Mouse (Mus musculus): ENCODE measurements around the gene Exoc2.

Gene Exoc2

DNA sequence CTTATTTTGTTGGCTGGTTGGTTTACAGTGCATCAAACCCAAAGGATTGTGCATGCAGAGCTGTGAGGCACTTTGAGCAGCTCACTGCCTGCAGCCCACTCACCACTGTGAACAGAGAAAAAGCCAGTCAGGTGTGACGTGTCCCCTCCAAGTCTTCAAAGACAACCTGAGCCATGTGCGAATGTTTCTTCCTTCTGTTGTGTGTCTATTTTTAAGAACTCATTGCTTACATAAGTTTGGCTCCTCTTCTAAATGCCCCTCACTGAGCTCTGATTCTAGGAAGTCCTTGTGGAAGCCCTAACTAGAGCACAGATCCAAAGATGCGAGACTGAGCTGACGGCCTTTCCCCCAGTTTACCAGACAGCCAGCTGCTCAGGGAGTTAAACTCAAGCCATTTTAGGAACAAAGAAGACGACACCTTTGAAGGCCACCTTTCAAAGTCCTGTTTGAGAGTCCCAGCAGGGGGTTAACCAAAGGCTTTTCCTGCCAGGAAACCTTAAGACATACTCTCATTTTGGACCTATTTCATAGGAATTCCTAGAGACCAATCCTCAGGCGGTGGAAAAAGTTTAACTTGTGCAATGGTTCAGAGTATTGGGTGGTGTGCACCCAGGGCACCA, 79.8 kb downstream of the Exoc2 start:
- peak; percentile 38 for DNase-seq (ENCODE audit: low read depth, low spot score)

DNA sequence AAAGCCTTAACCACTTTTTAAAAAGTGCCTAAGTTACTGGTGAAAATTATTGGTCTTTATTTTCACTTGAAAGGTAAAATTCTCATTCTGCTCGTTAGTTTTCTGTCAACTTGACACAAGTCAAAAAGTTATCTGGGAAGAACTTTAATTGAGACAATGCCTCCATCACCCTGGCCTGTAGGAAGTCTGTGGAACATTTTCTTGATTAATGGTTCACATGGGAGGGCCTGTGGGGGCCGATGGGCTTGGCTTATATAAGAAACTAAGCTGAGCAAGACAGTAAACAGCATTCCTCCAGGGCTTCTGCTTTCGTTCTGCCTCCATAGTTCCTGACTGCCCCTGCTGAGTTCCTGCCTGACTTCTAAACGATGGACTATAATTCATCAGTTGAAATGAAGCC, 81.6 kb downstream of the Exoc2 start:
- no peak for DNase-seq (ENCODE audit: low read depth, low spot score)

DNA sequence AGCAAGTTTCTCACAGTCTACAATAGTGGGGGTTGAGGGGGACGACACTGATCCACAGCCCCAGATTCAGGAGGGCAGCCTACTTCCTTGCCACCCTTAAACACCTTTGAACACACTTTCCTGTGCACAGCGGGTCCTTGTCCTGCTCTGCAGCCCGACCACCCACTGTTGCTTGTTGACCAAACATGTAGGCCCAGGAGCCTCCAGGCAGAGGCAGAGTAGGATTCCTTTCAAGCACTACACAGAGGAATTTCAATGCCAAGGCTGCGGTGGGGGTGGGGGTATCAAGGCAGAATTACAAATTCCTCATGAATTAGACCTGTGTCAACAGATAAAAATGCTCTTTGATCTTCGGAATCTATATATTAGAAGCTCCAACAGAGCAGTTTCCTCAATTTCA, 82.7 kb downstream of the Exoc2 start:
- no peak for DNase-seq (ENCODE audit: low read depth, low spot score)

DNA sequence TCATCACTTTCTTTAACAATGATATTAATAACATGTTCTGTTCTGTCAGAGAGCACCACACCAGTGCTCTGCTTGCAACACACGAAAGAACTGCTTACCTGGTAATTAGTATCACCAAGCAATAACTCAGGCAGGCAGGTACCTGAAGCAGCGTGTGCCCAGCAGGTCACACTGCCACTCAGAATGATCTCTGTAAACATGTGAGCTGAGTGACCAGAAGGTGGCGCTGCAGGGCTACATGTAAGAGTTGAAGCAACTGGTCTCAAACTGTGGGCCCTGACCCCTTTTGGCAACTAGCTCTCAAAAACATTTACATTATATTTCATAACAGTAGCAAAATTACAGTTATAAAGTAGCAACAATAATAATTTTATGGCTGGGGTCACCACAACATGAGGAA, 85.4 kb downstream of the Exoc2 start:
- DNase-seq (ENCODE audit: low read depth, low spot score) = no peak

DNA sequence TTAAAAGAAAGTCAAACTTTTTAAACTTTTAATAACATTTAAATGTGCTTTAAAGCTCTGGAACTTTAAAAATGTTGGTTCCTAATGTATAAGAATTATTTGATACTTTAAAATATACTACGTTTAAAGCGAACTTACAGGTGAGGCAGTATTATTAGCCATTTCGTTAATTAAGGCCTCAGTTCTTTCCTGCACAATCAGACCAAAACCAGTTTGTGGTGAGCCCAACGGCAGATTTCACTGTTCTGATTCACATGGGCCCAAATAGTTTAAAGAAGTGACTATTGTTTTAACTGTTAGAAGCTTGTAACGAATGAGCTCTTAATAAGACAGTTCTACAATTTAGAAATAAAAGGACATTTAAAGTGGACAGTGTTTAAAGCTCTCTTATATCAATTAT, 93.6 kb downstream of the Exoc2 start:
- DNase-seq (ENCODE audit: low read depth, low spot score) = no peak

DNA sequence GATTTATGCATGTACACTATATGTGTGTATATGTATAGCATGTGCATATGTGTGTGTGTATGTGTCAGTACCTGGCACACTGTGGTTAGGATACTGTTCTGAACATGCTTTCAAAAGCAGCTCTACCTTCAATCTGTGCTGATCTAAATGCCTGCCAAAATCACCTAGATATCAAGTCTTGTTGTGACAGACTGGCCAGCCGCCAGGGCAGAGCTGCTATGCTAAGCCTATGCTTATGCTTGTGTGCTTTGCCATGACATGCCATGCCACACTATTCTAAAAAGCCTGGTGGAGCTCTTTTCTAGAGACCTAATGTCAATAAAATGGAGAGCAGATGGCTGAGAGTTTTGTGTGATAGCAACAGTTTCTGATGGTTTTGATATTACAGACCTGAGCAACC, 94.0 kb downstream of the Exoc2 start:
- DNase-seq (ENCODE audit: low read depth, low spot score) = no peak

DNA sequence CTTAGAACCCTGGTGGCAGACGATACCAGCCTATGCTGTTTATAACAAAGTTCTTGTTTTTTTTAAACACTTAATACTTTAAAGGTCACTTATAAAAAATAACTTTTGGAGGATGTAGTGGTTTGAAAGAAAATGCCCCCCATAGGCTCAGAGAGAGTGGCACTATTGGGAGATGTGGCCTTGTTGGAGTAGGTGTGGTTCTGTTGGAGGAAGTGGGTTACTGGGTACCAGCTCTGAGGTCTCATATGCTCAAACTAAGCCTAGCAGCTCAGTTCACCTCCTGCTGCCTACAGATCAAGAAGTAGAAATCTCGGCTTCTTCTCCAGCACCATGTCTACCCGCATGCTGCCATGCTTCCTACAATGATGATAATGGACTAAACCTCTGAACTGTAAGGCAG, 98.1 kb downstream of the Exoc2 start:
- DNase-seq (ENCODE audit: low read depth, low spot score) = no peak

DNA sequence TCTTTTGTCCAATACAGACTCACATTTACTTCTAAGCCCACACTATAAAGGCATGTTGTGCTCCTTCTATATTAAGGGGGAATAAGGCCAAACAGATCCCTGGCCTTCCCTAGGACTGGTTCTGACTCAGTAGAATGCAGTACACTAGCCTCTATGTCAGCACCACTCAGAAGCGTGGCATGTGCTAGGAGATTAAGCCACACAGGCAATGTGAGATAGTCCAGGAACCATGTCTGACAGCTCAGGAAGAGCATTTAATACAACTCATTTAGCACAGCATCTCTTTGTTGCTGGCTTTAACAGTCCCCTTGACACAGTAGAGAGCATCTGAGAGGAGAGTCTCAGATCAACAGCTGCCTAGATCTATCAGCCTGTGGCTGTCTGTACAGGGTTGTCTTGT, 100.4 kb downstream of the Exoc2 start:
- no peak for DNase-seq (ENCODE audit: low read depth, low spot score)

DNA sequence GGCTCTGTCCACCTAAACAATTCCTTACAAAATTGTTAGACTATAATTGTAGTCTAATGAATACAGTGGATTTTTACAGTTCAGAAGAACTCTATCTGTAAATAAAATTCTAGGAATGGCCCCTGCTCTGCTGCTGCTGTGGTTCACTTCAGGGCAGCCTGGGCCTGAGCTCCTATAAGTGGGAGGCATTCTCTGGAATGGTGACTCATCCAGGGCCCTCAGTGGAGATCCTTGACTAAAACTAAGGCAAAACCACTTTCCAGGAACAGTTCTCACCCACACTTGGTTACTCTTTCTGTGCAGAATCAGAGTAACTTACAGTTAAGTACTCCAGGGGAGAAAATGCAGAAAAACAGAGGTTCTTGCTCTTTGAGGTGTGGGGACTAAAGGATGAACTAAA, 108.4 kb downstream of the Exoc2 start:
- peak; percentile 74 for DNase-seq (ENCODE audit: low read depth, low spot score)

DNA sequence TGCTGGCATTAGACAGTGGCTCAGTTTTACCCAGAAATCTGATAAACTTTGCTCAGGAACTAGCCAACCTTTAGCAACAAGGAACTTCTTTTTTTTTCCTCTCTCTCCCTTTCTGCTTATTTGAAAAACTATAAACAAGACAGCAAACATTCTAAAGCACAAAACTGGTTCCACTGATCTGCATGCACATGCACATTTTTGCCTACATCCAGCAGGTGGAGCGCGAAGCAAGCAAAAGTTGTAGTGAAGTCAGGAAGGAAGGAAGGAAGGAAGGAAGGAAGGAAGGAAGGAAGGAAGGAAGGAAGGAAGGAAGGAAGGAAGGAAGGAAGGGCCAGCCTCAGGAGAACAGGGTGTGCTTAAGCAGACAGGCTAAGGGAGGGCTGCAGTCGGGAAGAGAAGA, 109.9 kb downstream of the Exoc2 start:
- DNase-seq (ENCODE audit: low read depth, low spot score) = no peak

DNA sequence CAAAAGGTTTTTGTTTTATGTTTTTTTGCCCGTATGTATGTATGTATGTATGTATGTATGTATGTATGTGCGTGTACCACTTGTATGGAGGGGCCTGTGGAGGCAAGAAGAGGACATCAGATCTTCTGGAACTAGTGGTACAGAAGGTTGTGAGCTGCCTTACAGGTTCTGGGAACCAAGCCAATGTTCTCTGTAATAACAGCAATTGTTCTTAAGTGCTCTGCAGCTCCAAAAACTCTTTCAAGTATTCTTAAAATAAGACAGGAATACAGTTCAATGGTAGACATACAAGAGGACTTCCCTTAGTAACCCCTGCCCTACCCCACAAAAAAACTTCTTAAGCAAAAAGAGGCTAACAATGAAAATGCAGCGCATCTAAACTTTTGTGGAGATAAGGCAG, 115.5 kb downstream of the Exoc2 start:
- peak; percentile 17 for DNase-seq (ENCODE audit: low read depth, low spot score)

DNA sequence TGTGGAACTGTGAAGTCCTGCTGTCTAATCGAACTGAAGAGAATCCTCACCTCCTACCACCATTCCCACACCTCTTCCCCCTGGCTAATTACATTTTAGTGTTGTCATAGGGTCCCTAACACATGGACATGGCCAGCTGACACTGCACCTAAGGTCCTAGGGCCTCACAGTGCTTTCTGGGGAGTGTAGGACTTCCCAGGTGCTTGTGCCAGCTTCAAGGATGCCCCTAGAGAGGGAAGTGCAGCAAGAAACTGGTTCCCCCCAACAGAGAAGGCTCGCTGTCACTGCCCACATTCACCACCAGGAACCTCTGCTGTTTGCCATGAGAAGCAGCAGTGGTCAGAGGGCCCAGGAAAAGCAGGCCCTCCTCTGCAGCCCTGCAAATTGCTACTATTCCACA, 123.2 kb downstream of the Exoc2 start:
- no peak for DNase-seq (ENCODE audit: low read depth, low spot score)

DNA sequence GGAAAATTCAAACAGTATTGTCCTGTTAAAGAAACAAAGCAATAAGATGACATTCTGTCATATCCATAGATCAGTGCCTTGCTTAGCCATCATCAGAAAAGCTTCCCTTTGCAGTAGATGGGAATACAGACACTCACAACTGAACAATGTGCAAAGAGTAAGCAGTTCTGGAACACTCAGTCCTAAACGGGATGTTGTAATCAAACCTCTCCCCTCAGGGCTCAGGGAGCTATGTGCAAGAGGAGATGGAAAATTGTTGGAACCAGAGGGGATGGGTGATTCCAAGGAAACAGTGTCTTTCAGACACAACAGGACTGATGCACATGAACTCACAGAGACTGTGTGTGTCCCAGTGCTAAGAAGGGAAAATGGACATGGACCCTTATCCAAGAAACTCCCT, 125.9 kb downstream of the Exoc2 start:
- no peak for DNase-seq (ENCODE audit: low read depth, low spot score)

DNA sequence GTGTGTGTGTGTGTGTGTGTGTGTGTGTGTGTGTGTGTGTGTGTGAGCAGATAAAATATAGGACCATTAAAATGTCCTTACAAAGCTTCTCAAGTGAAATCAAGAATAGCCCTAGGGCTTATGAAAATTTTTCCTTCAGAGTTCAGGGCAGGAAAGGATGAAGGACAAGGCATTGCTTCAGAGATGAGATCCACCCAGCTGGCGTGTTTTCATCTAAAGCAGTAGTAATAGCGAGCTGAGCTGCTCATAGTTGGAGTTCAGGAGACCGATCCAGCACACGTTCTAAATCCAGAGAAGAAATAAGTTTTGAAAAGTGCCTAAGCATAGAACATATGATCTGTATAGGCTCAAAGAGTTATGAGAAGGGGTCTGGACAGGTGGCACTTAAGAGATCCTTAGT, 127.4 kb downstream of the Exoc2 start:
- DNase-seq (ENCODE audit: low read depth, low spot score) = no peak

DNA sequence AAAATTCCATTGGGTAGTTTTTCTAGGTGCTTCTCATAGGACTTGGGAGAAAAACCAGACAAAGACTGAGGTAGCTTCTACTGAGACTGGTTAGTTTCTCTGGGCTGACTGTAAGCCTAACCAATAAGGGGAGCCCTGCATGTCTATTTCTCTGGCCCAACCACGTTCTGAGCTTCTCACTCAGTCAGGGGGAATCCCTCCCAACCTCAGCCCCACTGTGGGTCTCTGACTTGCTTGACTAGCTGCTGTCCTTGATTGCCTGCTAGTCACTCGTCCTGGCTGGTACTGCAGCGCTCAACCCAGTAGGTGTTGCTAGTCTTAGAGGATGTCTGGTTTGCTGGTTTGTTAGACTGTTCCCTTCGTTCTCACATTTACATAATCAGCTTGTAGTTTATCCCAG, 130.8 kb downstream of the Exoc2 start:
- no peak for DNase-seq (ENCODE audit: low read depth, low spot score)

DNA sequence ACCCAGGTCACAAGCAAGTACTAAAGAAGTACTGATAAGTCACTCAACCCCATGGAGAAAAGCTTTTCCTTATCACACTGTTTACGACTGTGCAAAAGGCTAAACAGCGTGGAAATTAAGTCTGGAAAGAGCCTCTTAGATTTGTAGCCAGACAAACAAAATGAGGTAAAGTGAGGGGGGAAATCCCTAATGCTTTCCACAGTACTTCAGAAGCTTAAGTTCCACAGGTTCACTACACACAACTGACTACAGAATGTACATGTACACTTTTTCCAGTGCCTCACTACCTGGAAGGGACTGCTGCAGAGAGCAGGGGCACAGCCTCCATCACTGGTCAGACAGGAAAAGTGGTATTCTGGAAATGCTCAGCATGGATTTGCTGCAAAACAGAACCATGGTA, 132.1 kb downstream of the Exoc2 start:
- no peak for DNase-seq (ENCODE audit: low read depth, low spot score)

DNA sequence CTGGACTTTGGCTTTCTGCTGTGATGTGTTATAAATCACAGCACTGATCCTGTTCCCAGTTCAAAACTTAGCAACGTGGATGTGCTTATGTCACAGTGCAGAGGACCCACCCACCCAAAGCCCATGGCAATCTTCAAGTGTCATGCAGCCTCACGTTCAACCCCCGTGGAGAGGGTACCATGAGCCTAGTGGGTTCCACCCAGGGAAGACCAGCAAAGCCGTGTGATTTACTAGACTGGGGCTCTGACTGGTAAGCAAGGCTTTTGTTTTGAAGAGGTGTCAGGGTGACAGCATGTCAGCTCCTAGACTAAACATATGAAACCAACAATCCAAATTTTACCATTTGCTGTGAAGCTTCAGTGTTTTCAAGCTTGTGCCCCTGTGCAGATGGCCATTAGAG, 132.6 kb downstream of the Exoc2 start:
- DNase-seq (ENCODE audit: low read depth, low spot score) = no peak

DNA sequence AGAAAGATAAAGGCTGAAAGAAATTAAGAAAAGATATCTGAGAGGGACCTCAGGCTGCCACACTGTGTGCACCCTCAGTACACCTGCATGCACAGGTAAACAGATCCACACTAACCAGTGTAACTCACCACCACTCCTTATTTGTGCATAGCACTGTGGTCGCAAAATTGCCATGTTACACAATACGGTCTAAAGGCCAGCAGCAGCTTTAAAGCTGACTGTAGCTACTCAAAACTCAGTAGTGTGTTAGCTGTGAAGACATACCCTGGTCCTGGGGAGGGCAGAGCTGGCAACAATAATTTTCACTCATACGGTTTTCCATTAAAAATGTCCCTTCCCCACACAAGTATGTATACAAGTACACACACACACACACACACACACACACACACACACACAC, 133.2 kb downstream of the Exoc2 start:
- no peak for DNase-seq (ENCODE audit: low read depth, low spot score)

DNA sequence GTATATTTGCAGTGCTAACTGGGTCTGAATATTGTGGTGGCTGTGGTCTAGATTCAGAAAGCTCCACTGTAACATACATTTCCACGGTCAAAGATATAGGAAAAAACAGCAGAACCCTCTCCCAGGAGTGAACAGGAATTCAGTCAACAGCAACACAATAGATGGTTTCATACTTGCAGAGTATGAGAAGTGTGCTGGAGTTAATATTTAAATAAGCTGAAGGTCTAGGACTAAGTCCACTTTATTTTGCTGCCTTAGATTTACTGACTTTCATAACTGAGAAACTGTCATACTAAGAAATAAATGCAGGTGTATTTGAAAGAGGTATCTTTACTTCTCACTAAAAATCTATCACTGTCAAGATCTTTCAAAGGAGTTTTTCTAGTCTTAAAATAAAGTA, 137.6 kb downstream of the Exoc2 start:
- DNase-seq (ENCODE audit: low read depth, low spot score) = no peak

DNA sequence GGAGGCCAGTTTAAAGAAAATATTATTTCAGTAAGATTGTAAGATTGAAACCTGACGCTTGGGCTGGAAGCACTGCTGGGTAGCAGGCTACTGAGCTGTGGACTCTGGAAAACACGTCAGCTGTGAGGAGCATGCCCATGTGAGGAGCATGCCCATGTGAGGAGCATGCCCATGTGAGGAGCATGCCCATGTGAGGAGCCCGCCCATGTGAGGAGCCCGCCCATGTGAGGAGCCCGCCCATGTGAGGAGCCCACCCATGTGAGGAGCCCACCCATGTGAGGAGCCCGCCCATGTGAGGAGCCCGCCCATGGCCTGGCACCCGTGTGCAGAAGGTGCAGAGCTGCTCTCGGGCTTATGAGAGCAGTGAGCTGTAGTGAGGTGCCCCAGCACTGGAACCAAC, 139.0 kb downstream of the Exoc2 start:
- no peak for DNase-seq (ENCODE audit: low read depth, low spot score)

DNA sequence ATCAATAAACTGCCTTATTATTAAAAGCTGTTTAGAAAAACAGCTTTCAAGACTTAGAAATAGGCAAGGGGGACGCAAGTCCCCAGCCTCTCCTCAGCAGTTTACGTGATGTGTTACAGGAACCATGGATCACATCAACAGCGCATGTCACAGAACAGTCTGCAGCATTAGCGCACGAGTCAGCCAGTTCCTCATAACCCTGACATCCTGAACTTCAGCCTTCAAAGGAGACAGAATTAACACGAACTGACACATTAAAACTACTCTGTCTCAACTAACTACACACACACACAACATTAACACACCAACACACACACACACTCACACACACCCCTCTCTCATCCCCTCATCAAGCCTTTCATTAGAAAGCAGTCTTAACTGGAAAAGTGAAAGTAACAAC, 139.5 kb downstream of the Exoc2 start:
- no peak for DNase-seq (ENCODE audit: low read depth, low spot score)

DNA sequence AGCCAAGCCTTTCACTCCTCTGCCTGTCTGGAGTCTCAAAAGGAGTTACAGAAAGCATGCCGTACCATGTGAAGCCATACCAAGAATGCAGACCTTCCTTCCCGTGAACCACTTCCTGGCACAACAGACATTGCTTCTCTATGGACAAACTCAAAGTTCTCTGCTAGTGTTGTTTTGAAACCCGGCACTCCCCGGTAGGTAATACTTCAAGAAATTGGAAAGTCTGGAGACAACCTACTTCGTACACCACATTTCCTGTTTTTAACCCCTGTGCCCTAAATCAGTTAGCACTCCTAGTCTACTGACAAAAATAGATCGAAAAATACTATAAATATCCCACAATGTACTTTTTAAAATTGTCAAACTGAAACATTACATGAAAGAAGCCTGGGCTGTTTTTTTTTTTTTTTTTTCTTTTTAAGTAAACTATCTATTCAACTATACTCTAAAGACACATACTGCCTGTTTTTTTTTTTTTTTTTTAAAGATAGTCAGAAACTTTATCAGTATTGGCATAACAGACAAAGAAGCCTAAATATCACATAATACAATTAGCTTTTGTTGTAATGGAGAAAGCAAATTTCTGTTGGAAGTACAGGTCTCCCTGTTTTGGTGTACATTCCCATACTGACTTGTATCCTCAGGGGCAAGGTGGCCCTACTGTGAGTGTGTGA, 140.3 kb downstream of the Exoc2 start:
- no peak for DNase-seq (ENCODE audit: low read depth, low spot score)

DNA sequence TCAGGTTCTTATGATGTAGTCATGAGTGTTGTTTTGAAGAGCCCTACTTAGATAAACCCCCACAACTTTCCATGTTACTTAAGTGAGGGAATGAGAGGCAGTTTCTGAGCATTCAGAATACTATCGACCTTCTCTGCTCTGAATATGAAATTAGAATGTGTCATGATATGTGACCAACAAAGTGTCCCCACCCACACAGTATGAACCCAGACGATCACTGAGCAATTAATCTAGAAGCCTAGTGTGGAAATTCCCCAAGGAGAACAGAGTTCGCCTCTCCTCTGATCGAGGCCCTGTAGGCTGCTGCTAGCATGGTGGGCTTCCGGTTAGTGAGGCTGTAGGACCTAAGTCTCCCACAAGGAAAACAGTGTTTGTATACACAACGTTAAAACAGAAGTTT, 142.5 kb downstream of the Exoc2 start:
- no peak for DNase-seq (ENCODE audit: low read depth, low spot score)

DNA sequence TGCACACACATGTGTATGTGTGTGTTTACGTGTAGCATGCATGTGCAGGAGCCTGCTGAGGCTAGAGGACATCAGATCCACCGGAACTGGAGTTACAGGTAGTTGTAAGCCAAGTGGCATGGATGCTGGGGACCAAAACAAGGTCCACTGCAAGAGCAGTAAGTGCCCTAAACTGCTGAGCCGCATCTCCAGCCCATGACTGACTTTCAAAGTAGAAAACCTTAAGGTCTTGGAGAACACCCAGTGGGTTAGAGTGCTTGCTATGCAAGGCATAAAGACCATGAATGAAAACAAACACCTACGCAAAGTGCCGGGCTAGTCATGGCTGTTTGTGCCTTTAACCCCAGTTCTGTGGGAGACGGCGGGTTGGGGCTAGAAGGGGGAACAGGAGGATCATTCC, 147.4 kb downstream of the Exoc2 start:
- no peak for DNase-seq (ENCODE audit: low read depth, low spot score)

Measured in telencephalon, adult 2 months (tissue).